Mouse (Mus musculus) ES-Bruce4 (cell line): ENCODE measurements around the gene Unc80.

Source experiments
- CTCF ChIP-seq: IDR thresholded peaks from one replicate; pipeline ENCODE4 v1.8.1; 2011; ENCODE audit warnings: low read depth, low read length
- EP300 ChIP-seq: IDR thresholded peaks from 2 replicates; pipeline ENCODE4 v1.6.1; 2011; ENCODE audit warnings: low read depth, low read length; ENCODE audit not compliant: insufficient read depth
- POLR2A ChIP-seq: IDR thresholded peaks from one replicate; pipeline ENCODE4 v1.8.1; 2011; ENCODE audit warnings: low read length; ENCODE audit not compliant: insufficient read depth

GRCm38 (mm10) chr1:66702623-66703345, 234.6 kb downstream of the Unc80 start:
- no peak for TF ChIP-seq CTCF
- no peak for TF ChIP-seq POLR2A
- no peak for TF ChIP-seq EP300
